Mouse (Mus musculus) brain, embryonic 14.5 days (tissue): ENCODE measurements at regions not wholly inside any gene's neighbourhood (a gene's known extent, or its start where the extent isn't known, plus 50 kb on each side); places are given as distances from the start of the nearest gene placed in this dataset.

Experiments used
- DNase-seq: peaks from one replicate; pipeline ENCODE4 v3.0.0-alpha.2; 2011; ENCODE audit warnings: low read depth
- CTCF ChIP-seq: fragments of 200-500 bp; IDR thresholded peaks from 2 replicates; pipeline ENCODE4 v1.5.1; 2012; ENCODE audit warnings: inconsistent platforms, mild to moderate bottlenecking, moderate library complexity, borderline replicate concordance; ENCODE audit not compliant: insufficient read depth, insufficient read length; ENCODE audit errors: extremely low read depth
- POLR2A ChIP-seq: fragments of 200-500 bp; IDR thresholded peaks from 2 replicates; pipeline ENCODE4 v1.6.1; 2012; ENCODE audit warnings: mild to moderate bottlenecking, inconsistent platforms, borderline replicate concordance; ENCODE audit not compliant: poor library complexity, insufficient read depth, insufficient read length, severe bottlenecking; ENCODE audit errors: extremely low read depth

DNA sequence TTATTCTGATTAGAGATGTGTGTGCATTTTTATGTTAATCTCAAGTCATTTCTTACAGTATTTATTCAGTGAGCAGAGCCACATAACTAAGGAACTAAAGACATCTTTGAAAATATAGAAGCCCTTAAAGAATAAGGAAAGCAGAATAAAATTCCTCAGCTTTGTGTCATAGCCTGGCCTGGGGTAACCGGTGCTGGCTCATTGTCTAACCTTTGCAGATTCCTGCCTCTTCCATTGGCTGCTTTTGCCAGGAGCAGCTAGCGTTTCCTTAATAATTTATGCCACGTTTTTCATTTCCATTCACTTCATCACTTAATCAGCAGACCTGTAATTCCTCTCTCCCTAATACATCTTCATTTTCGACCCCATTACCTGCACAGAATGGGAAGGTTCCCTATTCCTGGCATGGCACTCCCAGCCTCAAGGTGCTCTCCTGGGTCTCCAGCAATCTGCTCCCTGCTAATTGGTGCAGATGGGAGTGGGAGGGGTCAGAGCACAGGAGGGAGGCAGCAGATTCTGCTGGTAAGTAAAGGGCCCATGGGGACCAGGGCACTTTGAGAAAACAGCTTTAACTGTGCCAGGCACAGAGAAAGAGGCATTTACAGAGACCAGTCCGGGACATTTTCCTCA lies 413.1 kb downstream of the Stim2 start:
- DNase-seq = peak; percentile 61
- no peak for TF ChIP-seq CTCF
- TF ChIP-seq POLR2A = no peak

DNA sequence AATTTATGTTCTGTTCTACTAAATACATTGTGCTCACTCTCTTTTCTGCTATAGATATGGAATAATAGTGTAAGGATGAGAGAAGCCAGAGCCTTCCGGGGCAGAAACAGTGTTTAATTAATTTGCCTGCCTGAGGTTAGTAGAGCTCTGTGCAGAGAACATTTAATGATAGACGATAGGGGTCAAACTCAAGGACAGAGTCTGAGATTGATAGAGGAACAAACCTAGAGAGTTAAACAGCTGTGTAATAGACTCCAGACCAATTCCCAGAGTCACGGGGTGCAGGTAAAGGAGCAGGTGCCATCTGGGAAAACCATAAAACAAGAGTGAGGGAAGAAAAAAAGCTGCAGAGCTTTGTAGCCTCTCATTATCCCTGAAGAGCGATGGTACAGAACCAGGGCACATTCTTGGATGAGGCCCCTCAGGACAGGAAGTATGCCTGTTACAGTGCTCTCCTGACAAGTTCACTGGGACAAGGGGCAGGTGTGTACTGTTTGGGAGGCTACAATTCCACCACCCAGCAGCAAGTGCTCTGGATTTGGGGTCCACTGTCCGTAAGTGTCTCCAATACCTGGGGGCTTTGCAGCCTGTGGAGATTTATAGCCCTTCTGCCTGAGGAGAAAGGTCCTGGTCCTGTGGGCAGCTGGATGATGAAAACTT lies 421.6 kb downstream of the Stim2 start:
- TF ChIP-seq POLR2A = no peak
- TF ChIP-seq CTCF = no peak
- no peak for DNase-seq

DNA sequence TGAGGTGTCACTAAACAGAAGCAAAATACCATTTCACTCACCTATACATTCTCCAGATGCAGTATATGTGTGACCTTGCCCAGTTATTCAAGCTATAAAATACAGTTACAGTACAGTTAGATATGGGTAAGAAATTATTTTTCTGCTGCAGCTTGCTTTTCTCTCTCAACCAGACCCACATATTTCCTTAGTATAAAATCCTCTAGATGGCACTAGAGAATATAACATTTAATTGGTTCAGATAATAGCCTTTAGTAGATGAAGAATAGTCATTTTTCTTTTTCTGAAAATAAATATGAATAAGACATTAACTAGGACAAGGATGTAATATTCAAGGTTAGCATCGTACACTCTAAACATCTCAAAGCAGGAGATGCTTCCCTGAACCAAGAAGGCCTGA lies 441.0 kb downstream of the Stim2 start:
- no peak for TF ChIP-seq CTCF
- no peak for TF ChIP-seq POLR2A
- no peak for DNase-seq

DNA sequence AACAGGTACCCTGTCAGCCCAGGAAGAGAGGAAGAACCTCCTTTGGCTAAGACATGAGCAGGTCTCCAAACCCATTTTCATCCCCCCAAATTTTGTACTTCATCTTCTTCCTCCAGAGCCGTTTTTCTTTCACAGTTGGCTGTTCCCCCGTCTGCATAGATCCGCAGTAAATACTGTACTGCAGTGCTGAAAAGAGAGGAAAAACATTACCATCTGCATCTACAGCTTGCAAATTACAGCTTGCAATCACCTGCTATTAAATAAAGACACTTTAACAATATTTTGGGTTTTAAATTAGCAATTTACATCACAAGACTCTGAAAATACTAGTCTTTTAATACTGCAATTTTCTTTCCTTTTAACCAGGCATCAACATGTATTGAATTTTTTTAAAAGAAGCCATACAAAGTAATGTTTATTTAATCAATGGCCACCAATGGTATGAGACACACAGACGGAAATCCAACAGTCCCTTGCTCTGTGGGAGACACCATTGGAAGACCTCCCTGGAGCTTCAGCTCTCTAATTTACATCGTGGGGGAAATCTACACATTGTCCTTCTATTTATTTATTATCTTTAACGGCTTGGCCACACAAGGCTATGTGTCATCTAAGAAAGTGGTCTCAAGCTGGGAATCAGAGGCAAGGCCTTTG lies 442.6 kb downstream of the Stim2 start:
- TF ChIP-seq CTCF = no peak
- TF ChIP-seq POLR2A = no peak
- DNase-seq = peak; percentile 65

- no peak for DNase-seq
- no peak for TF ChIP-seq POLR2A
- TF ChIP-seq CTCF = no peak
Measured at GRCm38 (mm10) chr5:54441598-54441997, 443.3 kb downstream of the Stim2 start.

- TF ChIP-seq CTCF = no peak
- TF ChIP-seq POLR2A = no peak
- DNase-seq = no peak
Measured at GRCm38 (mm10) chr5:54483916-54484315, 485.6 kb downstream of the Stim2 start.
